Mouse (Mus musculus): ENCODE measurements at regions not wholly inside any gene's neighbourhood (a gene's known extent, or its start where the extent isn't known, plus 50 kb on each side); places are given as distances from the start of the nearest gene placed in this dataset.

DNA sequence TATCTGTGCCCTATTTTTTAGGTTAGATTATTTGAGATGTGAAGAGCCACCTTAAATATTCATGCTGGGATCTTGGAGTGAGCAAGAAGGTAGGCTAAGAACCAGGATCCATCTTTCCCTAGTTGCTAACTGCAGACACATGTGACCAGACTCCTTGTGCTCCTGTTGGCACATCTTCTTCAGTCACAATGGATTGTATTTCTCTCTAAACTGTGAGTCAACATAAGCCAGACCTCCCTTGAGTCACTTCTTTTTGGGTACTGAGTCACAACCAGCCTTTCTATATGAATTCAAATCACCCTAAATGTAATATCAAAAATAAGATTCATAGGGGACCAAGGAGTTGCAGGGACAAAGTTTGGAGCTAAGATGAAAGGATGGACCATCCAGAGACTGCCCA is 217.9 kb downstream of the Lpin1 start:
- Histone ChIP-seq H3K4me2 (replicated peaks) (no peak overlapping the region), H3K27ac (no peak overlapping the region), H3K4me3 (no peak overlapping the region), H3K36me3 (no peaks in the 10 kb centered on the region), H3K9me3 (no peaks in the 10 kb centered on the region), H3K27me3 (0 out of 2 replicates have a peak, but pooled peaks cover 3% of the 10 kb centered on the region), H3K4me1 (0 out of 2 replicates have a peak, but pooled peaks cover 5% of the 10 kb centered on the region), H3K9ac (no peak overlapping the region)
- no peak for ATAC-seq (ENCODE audit: low FRiP score, low read depth)

DNA sequence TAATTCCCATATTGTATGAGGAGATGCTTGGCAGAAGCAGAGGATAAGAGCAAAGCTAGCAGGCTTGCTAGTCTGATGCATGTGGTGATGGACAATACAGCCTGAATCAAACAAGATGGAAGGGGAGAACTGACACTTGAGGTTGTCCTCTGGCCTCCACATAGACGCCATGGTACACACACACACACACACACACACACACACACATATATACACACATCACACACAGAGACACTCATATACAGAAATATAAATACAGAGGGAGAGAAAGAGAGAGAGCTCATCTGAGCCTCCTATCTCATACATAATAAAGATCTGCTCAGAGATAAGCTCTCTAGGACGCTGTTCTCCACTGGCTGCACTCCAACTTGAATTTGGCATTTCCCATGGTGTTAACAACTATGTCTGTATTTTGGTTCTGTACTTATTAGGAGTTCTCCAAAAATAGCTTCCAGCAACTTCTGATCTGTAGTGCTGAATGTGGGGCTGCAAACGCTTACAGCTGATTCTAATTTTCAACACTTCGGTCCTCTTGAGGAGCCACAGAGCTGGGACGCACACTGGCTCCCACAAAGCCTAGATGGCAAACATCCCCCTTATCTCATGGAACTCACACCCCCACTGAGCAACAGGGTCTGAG is 219.0 kb downstream of the Lpin1 start:
- Histone ChIP-seq H3K4me1 (0 out of 2 replicates have a peak, but pooled peaks cover 5% of the 10 kb centered on the region), H3K4me2 (replicated peaks) (no peak overlapping the region), H3K9ac (no peak overlapping the region), H3K27me3 (0 out of 2 replicates have a peak, but pooled peaks cover 3% of the 10 kb centered on the region), H3K36me3 (no peaks in the 10 kb centered on the region), H3K9me3 (0 out of 2 replicates have a peak, but pooled peaks cover under 1% of the 10 kb centered on the region), H3K4me3 (no peak overlapping the region), H3K27ac (no peak overlapping the region)
- WGBS, result 57% methylated on average over 5 of the region's 5 CpGs
- ATAC-seq (ENCODE audit: low FRiP score, low read depth), result no peak

DNA sequence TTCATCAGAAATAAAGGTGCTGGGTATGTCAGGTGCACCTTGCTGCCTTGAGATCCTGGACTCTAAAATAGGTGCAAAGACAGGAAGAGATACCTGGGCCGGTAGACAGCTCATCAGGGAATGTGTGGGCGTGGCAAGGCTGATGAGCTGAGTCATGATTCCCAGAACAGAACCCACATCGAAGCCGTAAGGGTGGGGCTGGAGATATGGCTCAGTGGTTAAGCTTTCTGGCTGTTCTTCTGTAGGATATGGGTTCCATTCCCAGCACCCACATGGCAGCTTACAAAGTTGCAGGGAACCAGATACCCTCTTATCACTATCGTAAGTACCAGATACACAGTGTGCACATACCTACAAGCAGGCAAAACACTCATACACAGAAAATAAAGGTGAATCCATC is 219.6 kb downstream of the Lpin1 start:
- ATAC-seq (ENCODE audit: low FRiP score, low read depth), result no peak
- Histone ChIP-seq H3K9me3 (0 out of 2 replicates have a peak, but pooled peaks cover 5% of the 10 kb centered on the region), H3K36me3 (no peaks in the 10 kb centered on the region), H3K27ac (no peak overlapping the region), H3K9ac (no peak overlapping the region), H3K27me3 (0 out of 2 replicates have a peak, but pooled peaks cover 3% of the 10 kb centered on the region), H3K4me3 (no peak overlapping the region), H3K4me2 (replicated peaks) (no peak overlapping the region), H3K4me1 (0 out of 2 replicates have a peak, but pooled peaks cover 5% of the 10 kb centered on the region)
- 87% methylated on average over 5 of the region's 5 CpGs for WGBS

DNA sequence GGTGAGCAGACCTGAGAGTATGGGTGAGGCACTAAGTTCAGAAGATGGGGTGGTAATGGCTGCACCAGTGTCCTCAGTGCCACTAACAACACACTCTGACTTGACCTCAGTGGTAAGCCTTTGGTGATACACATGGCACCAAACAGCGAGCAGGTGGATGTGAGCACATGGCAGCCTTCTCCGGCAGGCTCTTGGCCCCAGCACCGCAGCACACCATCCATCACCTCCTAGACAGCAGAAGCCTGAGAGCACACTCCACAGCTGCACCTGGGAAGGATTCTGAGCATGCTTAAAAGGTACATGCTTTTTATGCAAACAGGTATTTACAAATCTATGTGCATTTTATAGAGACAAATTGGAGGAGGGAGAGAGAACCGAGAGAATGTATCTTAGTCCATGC is 223.7 kb downstream of the Lpin1 start:
- no peak overlapping the region for H3K4me3 ChIP-seq
- peaks cover 7% of the 10 kb centered on the region; the same call in 1 of the 2 replicates for H3K4me1 ChIP-seq
- H3K36me3 ChIP-seq, result no peaks in the 10 kb centered on the region
- 0 out of 2 replicates have a peak, but pooled peaks cover 3% of the 10 kb centered on the region for H3K27me3 ChIP-seq
- no peak overlapping the region for H3K9ac ChIP-seq
- ATAC-seq (ENCODE audit: low FRiP score, low read depth), result no peak
- H3K4me2 ChIP-seq (replicated peaks), result no peak overlapping the region
- H3K27ac ChIP-seq, result no peak overlapping the region
- 87% methylated on average over 4 of the region's 4 CpGs for WGBS
- 0 out of 2 replicates have a peak, but pooled peaks cover 5% of the 10 kb centered on the region for H3K9me3 ChIP-seq

DNA sequence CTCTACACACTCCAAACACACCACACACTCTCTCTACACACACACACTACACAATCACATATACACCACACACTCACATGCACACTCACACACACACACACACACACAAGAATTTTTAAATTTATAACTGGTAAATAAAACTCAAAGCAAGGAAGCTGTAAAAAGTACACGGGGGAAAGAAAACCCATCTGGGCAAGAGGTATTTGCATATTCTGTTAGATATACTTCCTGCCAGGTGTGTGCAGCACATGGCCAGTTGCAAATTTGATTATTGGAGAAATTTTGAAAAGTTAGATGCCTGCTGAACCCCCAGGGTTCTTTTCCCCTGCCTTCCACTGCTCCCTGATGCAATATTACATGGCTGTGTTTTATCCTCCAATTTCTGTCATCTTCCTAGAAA is 226.4 kb downstream of the Lpin1 start:
- no peak for ATAC-seq (ENCODE audit: low FRiP score, low read depth)
- Histone ChIP-seq H3K9me3 (0 out of 2 replicates have a peak, but pooled peaks cover 5% of the 10 kb centered on the region), H3K4me3 (no peak overlapping the region), H3K4me1 (peaks cover 6% of the 10 kb centered on the region; the same call in 1 of the 2 replicates), H3K36me3 (no peaks in the 10 kb centered on the region), H3K27ac (no peak overlapping the region), H3K9ac (no peak overlapping the region), H3K4me2 (replicated peaks) (no peak overlapping the region), H3K27me3 (0 out of 2 replicates have a peak, but pooled peaks cover 3% of the 10 kb centered on the region)
- WGBS, result 43% methylated on average over 1 of the region's 1 CpGs

DNA sequence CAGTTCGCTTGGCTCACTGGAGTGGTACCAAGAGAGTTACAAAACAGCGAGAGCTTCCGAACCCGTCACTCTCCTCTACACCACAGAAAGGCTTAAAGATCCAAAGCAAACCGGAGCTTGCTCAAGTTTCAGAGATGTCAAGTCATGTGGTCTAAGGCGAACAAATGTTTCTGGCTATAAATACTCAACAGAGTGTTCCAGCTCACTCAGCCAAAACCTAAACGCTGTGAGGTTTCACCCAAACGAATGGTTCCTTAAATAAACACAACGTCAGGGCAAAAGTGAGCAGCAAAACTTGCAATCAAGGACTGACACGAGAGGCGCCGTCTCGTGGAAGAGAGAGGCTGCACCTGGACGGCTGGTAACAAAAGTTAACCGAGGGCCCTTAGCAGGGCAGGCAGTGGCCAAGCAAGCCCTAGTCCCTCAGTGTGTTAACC is 227.2 kb downstream of the Lpin1 start:
- ATAC-seq (ENCODE audit: low FRiP score, low read depth), result no peak
- Histone ChIP-seq H3K9ac (no peak overlapping the region), H3K36me3 (no peaks in the 10 kb centered on the region), H3K4me3 (no peak overlapping the region), H3K9me3 (0 out of 2 replicates have a peak, but pooled peaks cover 5% of the 10 kb centered on the region), H3K4me2 (replicated peaks) (no peak overlapping the region), H3K27me3 (0 out of 2 replicates have a peak, but pooled peaks cover 3% of the 10 kb centered on the region), H3K27ac (peak overlapping the region; percentile 28; the same call in 1 of the 2 replicates), H3K4me1 (peaks cover 6% of the 10 kb centered on the region; the same call in 1 of the 2 replicates)
- WGBS, result 59% methylated on average over 15 of the region's 15 CpGs

DNA sequence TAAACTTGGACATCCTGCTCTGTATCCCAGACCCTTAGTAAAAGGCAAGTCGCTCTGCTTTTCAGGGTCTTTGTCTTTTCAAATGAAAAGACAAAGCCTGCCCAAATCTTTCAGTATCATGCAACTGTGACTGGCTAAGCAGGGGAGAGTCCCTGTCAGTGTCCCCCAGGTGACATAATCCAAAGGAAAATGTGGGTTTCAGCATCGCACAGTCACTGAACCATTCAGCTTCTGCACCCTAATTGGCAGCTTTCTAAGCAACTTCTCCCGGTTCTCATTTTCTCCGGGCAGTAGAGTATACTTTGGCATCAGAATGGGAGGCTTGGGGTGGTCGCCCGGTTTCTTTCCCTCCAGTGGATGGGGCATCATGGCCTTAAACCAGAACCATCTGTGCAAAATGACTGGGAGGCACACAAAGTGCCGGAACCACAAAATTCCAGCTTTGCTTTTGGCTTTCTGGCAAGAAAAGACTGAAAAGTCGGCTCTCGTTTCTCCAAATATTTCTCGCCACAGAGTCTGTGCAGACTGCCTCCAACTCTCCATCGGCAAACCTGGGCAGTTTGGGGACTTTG is 228.3 kb downstream of the Lpin1 start:
- WGBS, result 62% methylated on average over 11 of the region's 11 CpGs
- no peaks in the 10 kb centered on the region for H3K27me3 ChIP-seq
- no peak overlapping the region for H3K4me2 ChIP-seq (replicated peaks)
- 0 out of 2 replicates have a peak, but pooled peaks cover 5% of the 10 kb centered on the region for H3K9me3 ChIP-seq
- ATAC-seq (ENCODE audit: low FRiP score, low read depth), result no peak
- no peak overlapping the region for H3K9ac ChIP-seq
- H3K4me1 ChIP-seq, result peaks cover 6% of the 10 kb centered on the region; the same call in 1 of the 2 replicates
- H3K27ac ChIP-seq, result no peak overlapping the region
- no peaks in the 10 kb centered on the region for H3K36me3 ChIP-seq
- H3K4me3 ChIP-seq, result no peak overlapping the region

DNA sequence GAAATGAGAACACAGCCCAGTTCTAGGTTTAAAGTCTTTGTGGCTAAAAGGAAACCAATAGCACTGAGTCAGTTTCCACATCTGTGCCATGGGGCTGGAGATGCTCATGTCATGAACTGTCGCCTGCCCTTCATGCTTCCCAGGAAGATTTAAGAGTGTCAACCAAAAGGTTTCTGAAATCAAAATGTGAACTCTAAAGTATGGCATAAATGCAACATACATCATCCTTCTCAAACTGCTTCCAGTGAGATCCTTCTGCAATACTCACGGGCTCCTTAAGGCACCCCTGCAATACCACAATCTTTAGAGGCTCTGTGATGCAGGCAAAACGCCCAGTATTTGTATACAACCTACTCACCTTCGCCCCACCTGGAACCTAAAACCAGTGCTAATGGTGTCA is 229.7 kb downstream of the Lpin1 start:
- Histone ChIP-seq H3K9me3 (no peaks in the 10 kb centered on the region), H3K9ac (no peak overlapping the region), H3K4me3 (no peak overlapping the region), H3K4me2 (replicated peaks) (no peak overlapping the region), H3K27me3 (no peaks in the 10 kb centered on the region), H3K36me3 (no peaks in the 10 kb centered on the region), H3K27ac (no peak overlapping the region), H3K4me1 (peaks cover 6% of the 10 kb centered on the region; the same call in 1 of the 2 replicates)
- no peak for ATAC-seq (ENCODE audit: low FRiP score, low read depth)
- WGBS, result 79% methylated on average over 4 of the region's 4 CpGs

DNA sequence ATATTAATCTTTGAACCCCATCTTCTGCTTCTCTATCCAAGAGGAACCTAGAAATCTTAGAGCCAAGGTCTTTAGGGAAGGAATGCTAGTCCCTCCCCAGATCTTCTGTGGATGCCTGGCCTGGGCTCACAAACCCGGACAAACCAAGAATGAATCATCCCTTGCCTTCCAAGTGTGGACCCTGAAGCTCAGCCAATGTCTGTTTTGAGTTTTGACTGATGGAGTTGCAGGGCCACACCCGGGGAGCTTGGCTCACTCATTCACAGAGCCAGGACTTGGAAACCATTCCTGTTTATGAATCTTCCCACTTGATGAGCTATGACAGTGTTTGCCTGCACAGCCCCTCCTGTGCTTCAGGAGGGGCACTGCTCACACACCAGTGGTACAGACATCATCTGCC is 230.4 kb downstream of the Lpin1 start:
- peaks cover 6% of the 10 kb centered on the region; the same call in 1 of the 2 replicates for H3K4me1 ChIP-seq
- H3K9me3 ChIP-seq, result no peaks in the 10 kb centered on the region
- no peak overlapping the region for H3K27ac ChIP-seq
- no peak for ATAC-seq (ENCODE audit: low FRiP score, low read depth)
- H3K4me2 ChIP-seq (replicated peaks), result no peak overlapping the region
- H3K27me3 ChIP-seq, result no peaks in the 10 kb centered on the region
- no peak overlapping the region for H3K9ac ChIP-seq
- no peaks in the 10 kb centered on the region for H3K36me3 ChIP-seq
- 68% methylated on average over 2 of the region's 2 CpGs for WGBS
- no peak overlapping the region for H3K4me3 ChIP-seq

DNA sequence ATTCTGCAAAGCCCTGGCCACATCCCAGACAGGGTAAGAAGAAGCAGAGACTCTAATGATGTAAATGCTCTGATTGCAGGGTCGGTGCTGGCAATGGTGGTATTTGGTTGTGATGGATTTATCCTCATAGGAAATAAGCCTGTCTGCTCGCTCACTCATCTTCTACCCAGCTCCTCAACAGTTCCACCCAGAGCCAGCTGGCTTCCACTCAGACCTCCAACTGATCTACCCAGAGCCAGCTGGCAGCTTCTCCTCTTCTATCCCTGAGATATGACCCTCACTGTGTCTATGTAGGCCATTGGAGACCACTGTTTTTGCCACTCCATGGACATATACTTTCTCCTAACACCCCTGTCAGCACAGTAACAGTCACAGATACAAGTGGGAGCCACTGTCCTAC is 231.4 kb downstream of the Lpin1 start:
- H3K4me2 ChIP-seq (replicated peaks), result no peak overlapping the region
- H3K9ac ChIP-seq, result no peak overlapping the region
- no peaks in the 10 kb centered on the region for H3K36me3 ChIP-seq
- no peaks in the 10 kb centered on the region for H3K27me3 ChIP-seq
- no peaks in the 10 kb centered on the region for H3K9me3 ChIP-seq
- no peak overlapping the region for H3K4me3 ChIP-seq
- H3K27ac ChIP-seq, result no peak overlapping the region
- H3K4me1 ChIP-seq, result peaks cover 12% of the 10 kb centered on the region; the same call in 1 of the 2 replicates
- WGBS, result 84% methylated on average over 2 of the region's 2 CpGs
- ATAC-seq (ENCODE audit: low FRiP score, low read depth), result no peak

DNA sequence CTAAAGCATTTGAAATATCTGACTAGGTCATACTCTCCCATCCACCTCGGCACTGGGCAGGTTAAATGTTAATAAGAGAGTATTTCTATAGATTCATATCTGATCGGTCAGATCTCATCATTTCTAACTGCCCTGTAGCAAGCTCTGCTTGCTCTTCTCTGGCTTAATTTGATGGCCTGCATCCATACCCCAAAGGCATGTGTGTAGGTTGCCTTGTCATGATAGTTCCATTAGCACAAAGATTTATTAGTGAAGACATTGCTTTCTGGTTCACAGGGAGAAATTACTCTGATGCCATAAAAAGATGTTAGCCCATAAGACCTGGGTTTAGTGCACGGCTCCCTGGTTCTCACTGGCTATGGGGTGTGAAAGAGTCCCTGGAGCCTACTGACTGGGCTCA is 232.3 kb downstream of the Lpin1 start:
- H3K4me1 ChIP-seq, result 0 out of 2 replicates have a peak, but pooled peaks cover 6% of the 10 kb centered on the region

DNA sequence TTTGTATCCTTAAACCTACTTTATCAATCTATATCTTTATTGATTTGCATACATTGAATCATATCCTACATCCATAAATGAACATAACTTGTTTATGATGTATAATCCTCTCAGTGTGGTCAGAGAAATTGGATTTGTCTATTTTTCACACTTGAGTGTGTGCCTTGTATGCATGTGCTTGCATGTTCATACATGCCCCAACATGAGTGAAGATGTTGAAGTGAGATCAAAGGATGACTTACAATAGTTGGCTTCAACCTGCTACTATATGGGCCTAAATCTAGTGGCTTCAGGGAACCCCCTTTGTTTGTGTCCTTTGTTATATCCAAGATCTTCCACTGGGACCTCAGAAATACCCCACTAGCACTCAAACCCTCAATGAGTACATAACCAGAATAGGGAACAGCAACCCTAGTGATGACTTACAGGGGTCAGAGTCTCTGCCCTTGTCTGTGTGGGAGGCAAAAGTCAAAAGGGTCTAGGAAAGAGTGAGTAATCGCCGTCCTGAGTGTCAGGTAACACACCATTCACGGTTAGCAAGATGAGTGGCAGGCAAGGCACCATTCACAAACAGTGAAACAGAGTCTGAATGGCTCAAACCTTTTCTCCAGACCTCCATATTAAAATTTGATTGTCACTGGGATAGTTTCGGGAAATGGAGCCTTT is 236.3 kb downstream of the Lpin1 start:
- Histone ChIP-seq H3K4me2 (replicated peaks) (no peak overlapping the region), H3K9me3 (no peaks in the 10 kb centered on the region), H3K9ac (no peak overlapping the region), H3K27me3 (no peaks in the 10 kb centered on the region), H3K4me1 (0 out of 2 replicates have a peak, but pooled peaks cover 6% of the 10 kb centered on the region), H3K4me3 (no peak overlapping the region), H3K27ac (no peak overlapping the region), H3K36me3 (no peaks in the 10 kb centered on the region)
- no peak for ATAC-seq (ENCODE audit: low FRiP score, low read depth)
- WGBS, result 48% methylated on average over 4 of the region's 4 CpGs

More for the DNA sequence above, 232.3 kb downstream of the Lpin1 start:
- Histone ChIP-seq H3K9me3 (no peaks in the 10 kb centered on the region), H3K27ac (no peak overlapping the region), H3K4me3 (no peak overlapping the region), H3K4me2 (replicated peaks) (no peak overlapping the region), H3K36me3 (no peaks in the 10 kb centered on the region), H3K27me3 (no peaks in the 10 kb centered on the region), H3K9ac (no peak overlapping the region)
- ATAC-seq (ENCODE audit: low FRiP score, low read depth), result no peak
- WGBS, result 76% methylated on average over 3 of the region's 3 CpGs

Measured in limb, embryonic 13.5 days (tissue).